Mouse (Mus musculus) adipose tissue, adult 10 weeks (tissue): ENCODE measurements around the gene Surf2. TPM values are rescaled to one million over a fixed set of nuclear protein-coding genes. Genes with fewer than 3 reads are reported as not detected.

ENCODE experiments used
- polyA plus RNA-seq: library from polyadenylated mRNA; stranded (reverse); fragments of 350-450 nt; fragmentation: Illumina TruSeq; extraction: RNeasy Lipid Tissue Mini Kit (QIAGEN cat#74804); gene quantifications from one replicate; pipeline ENCODE4 v1.2.3, GENCODE M21; 2014; ENCODE audit warnings: low read depth, low replicate concordance

Gene Surf2
- 33.0 TPM for polyA plus RNA-seq

DNA sequence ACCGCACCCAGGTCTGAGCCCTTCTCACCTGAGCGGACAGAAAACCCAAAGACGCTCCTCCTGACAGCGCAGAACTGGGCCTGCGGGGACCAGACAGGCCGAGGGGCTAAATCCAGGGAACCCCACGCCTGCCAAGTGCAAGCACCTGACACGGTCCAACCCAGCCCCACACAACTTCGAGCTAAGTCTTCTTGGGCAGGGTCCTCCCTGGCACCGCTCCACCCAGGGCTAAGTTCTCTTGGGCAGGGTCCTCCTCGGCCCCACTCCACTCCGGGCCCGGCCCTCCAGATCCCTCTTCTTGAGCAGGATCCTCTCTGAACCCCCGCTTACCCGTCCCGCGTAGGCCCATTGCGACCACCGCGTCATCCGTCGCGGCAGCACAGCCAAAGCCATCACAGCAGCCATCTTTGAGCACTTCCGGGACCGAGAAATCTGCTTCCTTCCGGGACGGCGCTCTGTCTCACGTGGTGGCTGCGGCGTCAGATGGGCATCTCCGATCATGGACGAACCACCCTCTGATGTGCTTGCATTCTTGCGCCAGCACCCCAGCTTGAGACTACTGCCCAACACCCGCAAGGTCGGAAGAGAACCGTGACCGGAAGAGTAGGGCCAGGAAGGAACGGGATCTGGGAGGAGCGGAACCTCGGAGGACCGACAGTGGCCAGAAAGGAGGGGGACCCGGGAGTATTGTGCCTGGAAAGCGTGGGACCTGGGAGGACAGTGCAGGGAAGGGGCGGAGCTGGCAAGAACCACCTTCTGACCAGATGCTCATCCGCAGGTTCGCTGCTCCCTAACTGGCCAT lies at the start of gene Surf2, which contains the start of gene Surf1:
Gene Surf2, plus strand, starts transcription at position 441 of the 802 bp plus-strand sequence.
Gene Surf1, minus strand, starts transcription at position 604 of the 802 bp plus-strand sequence.

DNA sequence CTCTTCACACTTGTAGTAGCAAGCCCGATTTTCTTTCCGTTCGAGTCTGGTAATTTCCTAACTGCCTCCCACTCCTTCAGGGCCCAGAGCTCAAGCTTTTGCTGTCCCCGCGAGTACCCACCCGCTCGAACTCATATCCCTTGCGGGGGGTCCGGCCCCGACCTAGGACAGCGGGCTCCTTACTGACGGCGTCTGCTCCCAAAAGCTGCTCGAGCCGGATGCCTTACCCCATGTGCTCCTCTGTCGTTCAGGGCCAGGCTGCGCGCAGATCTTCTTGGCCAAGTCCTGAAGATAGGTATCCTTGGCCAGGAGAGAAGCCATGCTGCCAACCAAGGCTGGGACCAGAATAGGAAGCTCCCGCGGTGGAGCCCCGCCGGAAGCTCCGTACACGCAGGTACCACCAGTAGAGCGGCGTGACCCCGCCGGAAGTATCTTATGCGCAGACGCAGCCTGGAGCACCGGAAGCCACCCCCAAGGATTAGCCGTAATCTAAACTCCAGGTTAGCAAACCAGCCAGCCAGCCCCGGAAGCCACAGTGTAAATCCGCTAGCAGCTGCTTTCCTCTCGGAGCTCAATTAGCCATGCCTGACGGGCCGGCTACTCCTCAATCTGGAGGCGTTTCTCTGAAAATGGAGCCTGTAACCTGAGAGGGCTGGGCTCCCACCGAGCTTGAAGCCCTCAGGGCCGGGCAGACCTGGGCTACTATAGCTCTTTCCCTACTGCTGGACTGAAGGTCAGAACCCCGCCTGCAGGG lies 13.5 kb upstream of the Surf2 start, which contains the start of gene Surf6:
Gene Surf6, minus strand, starts transcription at position 413 of the 754 bp plus-strand sequence.

DNA sequence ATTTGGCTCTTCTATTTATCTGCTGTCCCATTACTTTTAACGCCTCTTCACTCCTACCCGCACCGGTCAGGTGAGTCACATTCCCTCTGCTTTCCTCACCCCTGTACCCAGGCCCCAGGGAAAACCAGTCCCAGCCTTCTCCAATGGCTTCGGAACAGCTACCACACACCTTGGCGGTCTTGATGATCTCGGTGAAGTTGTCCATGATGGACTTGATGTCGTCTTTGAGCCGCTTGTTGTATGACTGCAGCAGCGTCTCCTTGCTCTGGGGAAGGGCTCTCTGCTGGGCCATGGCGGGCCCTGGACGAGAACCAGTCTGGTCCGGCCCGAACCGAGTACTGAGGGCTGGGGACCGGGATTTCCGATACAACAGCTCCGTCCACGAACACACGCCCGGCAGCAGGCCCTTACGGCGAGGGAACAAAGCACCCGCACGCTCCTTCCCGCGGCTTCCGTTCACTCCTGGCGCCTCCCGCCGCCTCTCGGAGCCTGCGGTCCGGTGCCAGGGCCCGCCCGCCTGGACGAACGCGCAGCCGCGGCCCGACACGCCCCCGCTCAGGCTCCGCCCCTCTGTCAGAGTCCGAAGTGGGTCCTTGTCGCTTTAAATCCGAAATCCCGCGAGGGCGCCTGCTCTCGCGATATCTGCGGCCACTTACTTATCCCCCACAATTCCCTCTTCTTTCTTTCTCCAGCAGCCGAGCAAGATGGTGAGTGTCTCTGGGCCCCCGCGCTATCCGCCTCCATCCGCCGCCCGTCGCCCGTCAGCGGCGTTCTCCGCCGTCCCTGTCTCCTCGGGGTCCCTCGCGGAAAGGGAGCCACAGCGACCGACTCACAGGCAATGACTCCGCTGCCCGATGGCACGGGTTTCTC lies 5.8 kb upstream of the Surf2 start, which contains the start of the genes Med22 and Rpl7a:
Gene Med22, minus strand, starts transcription at position 554 of the 870 bp plus-strand sequence.
Gene Rpl7a, plus strand, starts transcription at position 641 of the 870 bp plus-strand sequence.

DNA sequence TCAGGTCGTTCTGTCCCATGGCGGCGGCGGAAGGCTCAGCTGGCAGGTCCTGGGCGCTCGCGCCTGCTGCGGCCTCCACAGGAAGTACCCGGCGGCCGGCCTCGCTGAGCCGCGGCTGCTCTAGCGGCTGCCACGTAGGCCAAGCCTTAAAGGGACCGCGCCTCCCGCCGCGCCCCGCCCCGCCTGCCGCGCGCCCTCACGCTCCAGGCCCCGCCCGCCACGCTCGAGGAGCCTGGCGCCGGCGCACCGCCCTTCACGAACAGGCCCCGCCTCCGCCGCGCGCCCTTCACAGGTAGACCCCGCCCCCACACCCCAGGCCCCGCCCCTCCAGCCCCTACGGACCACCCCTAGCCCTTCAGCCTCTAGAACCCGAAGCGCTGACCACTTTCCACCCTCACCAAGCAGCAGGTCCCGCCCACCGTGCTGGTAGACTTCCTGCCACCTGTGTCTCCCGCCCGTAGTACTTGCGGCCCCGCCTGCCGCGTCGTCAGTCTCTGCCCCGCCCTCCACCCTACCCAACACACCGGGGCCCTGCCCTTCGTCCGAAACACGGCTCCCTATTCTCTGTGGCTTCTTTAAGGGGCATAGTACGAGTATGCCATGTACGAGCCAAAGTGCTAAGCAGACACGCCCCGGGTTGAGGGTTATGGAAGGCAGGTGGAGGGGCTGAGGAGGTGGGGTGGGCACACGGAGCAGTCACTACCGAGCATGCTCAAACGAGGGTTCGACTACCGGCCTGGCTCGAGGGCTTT lies 17.3 kb downstream of the Surf2 start, which contains the start of the genes Surf4 and Stkld1:
Gene Surf4, minus strand, starts transcription at position 625 of the 752 bp plus-strand sequence.
Gene Stkld1, plus strand, starts transcription at position 744 of the 752 bp plus-strand sequence.

DNA sequence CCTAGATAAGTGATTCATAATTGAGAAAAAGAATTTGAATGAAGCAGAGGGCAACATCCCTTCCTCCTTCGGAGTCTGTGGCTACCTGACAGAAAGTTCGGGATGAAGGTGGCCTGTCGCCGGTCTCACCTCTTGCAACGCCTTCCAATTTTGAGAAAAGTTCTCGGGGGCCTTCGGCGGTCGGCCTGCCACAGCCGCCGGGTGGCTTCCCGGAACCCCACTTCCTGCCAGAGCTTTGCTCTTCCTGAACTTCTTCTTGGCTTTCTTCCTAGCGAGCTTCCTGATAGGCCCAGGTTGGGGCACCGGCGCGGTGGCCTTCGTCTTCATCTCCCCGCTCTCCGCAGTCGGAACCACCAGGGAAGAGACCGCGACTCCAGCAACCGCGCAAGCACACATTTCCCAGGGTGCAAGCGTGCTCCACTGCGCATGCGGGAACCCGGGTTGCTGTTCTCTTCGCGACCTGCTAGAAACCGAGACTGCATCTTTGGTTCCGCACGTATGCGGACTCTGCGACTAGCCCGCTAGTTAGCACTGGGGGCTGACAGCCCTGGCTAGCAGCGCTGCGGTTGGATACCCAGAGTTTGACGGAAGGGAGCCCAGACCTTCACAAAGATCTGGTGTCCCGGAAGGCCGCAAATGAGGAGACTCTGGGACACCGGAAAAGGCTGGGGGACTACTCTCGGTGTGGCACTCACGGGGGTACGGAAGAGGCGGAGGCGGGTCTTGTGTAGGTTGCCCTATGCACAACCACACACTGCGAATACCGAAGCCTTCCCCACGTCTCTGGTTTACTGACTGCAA lies 48.0 kb downstream of the Surf2 start, which contains the start of gene Rexo4:
Gene Rexo4, minus strand, starts transcription at position 464 of the 801 bp plus-strand sequence.

Other genes starting within 250 kb of the Surf2 start
- gene Lcn4, start 245.1 kb upstream of the Surf2 start, polyA plus RNA-seq = not detected
- gene Abo, start 51.4 kb upstream of the Surf2 start, polyA plus RNA-seq = 9.1 TPM
- 18.6 TPM for gene Surf6, start 13.5 kb upstream of the Surf2 start, polyA plus RNA-seq
- 45.9 TPM for gene Med22, start 5.7 kb upstream of the Surf2 start, polyA plus RNA-seq
- 1,138 TPM for gene Rpl7a, start 5.6 kb upstream of the Surf2 start, polyA plus RNA-seq
- 83.7 TPM for gene Surf1, start 163 bp downstream of the Surf2 start, polyA plus RNA-seq
- gene Surf4, start 17.6 kb downstream of the Surf2 start, polyA plus RNA-seq = 188 TPM
- 3.1 TPM for gene Stkld1, start 17.7 kb downstream of the Surf2 start, polyA plus RNA-seq
- 47.0 TPM for gene Rexo4, start 48.0 kb downstream of the Surf2 start, polyA plus RNA-seq
- gene Adamts13, start 57.0 kb downstream of the Surf2 start, polyA plus RNA-seq = not detected
- 54.7 TPM for gene Cacfd1, start 93.6 kb downstream of the Surf2 start, polyA plus RNA-seq
- gene Slc2a6, start 111.6 kb downstream of the Surf2 start, polyA plus RNA-seq = 0.91 TPM
- not detected for gene Mymk, start 155.8 kb downstream of the Surf2 start, polyA plus RNA-seq
- 4.7 TPM for gene Adamtsl2, start 163.0 kb downstream of the Surf2 start, polyA plus RNA-seq
- gene Fam163b, start 226.1 kb downstream of the Surf2 start, polyA plus RNA-seq = 0.12 TPM
- gene Dbh, start 248.9 kb downstream of the Surf2 start, polyA plus RNA-seq = 0.26 TPM